Mouse (Mus musculus) lung, postnatal 36 days (tissue): ENCODE results near the gene Frk.
A peak's percentile ranks its signal among the peaks of the same experiment; 100 is the strongest.
"Not testable (repeated sequence)": the region's sequence is repeated elsewhere in the genome, so short reads cannot be mapped to it uniquely, and the experiment has no call there.

ENCODE experiments used
- DNase-seq: peaks from one replicate; pipeline ENCODE4 v3.0.0; 2022; ENCODE audit warnings: mixed read lengths

Gene Frk

GRCm38 (mm10) chr10:34483297-34484013, at the start of gene Frk:
Gene Frk (plus strand): TSS chr10:34483399.
- peak; percentile 43 for DNase-seq

DNA sequence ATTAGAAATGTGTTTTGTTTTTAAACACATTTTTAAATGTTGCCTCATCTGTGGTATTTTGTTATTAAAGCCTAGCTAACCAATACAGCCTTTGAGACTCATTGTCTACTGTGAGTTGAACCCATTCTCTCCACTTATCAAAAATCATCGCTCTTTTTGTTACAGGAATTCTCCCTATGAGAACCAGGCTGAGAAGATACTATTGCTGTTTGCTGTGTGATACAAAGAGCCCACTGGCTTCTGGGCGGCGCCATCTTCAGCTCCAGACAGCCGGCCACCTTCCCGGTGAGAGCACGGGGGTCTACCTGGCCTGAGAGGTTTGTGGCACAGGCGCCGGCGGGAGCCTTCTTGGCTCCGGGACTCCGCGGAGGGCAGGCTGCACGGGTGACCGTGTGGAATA, 49.0 kb upstream of the Frk start:
- DNase-seq: not testable (repeated sequence)

DNA sequence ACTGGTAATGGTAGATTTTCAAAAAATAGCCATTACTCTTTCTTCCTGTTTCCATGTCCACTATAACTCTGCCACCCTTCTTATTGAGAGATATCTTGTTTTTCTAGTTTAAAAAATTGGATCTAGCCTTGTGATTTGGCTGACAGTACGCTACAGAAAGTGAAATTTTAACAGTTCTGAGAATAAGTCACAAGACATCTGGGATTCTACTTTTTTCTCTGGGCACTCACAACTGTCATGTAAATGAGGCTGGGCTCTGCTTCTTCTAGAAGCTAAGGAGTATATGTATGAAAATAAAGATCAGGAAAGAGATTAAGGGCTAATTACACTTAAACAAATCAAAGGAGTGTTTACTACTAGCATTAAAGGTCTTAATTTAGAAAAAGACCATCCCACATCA, 33.7 kb upstream of the Frk start:
- no peak for DNase-seq

- peak; percentile 11 for DNase-seq
Measured at GRCm38 (mm10) chr10:34461451-34461850, 21.7 kb upstream of the Frk start.

- no peak for DNase-seq
Measured at GRCm38 (mm10) chr10:34464321-34464720, 18.9 kb upstream of the Frk start.

DNA sequence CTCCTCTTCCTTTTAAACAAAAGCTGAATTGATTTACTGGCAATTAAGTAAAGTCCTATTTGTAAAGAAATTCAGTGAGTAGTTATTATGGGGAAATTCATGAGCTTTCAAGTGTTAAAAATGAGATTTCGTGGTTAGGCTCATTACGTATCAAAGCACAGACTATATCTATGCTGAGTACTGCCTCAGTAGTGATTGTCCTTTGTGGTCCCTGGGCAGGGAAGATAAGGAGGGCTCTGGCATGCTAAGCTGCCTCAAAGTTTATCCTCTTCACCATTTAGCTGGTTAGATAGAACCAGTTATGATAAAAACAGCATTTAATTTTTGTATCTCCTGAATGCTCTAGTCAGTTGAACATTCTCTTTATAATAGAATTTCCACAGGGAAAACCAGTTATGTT, 14.2 kb upstream of the Frk start:
- no peak for DNase-seq

DNA sequence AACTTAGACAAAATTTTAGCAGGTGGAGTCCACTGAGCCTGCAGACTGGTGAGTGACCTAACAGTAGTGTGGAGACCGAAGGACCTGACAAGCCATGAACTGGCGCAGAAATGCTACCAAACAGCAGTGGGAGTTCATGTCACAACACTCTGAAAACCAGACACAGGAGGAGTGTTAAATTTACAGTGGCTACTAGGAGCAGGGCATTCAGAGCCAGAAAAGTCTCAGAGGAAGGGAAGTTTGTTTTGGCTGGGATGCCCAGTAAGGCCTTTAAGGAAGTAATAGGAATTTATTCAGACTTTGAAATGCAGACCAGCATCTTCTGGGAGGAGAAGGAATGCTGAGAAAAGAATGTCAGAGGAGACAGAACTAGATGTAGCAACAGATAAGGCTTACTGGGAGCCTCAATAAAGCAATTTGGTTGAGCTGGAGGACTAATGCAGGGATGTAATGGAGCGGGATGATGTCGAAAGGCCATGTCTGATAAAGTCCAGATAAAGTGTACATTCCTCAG, 3.2 kb upstream of the Frk start:
- peak; percentile 5 for DNase-seq

DNA sequence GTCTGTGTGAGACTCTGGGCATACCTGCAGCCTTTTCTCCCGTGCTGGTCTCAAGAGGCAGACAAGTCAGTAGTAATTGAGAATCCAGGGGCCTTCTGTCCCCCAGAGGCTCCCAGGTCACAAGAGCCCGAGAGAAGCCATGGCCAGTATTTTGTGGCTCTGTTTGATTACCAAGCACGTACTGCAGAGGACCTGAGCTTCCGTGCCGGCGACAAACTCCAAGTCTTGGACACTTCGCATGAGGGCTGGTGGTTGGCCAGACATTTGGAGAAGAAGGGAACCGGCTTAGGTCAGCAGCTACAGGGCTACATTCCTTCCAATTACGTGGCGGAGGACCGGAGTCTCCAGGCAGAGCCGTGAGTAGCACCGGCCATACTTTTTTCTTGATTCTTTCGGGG, 814 bp downstream of the Frk start:
- peak; percentile 33 for DNase-seq

DNA sequence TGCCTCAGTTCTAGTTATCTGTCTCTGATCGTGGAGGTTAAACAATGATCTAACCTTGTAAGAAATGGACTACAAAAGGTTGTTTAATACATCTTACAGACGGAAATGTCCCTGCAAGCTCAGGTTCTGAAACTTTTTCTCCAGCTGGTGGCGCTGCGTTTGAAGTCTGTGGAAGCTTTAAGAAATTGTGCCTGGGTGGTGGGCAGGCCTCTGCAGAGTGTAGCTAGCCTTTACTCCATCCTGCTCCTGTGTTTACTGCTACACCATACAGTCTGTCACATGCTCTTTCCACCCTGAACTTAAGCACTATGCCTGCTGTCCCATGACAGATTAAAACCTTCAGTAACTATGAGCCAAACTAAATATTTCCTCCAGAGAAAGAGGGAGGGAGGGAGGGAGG, 1.9 kb downstream of the Frk start:
- DNase-seq: peak; percentile 75

DNA sequence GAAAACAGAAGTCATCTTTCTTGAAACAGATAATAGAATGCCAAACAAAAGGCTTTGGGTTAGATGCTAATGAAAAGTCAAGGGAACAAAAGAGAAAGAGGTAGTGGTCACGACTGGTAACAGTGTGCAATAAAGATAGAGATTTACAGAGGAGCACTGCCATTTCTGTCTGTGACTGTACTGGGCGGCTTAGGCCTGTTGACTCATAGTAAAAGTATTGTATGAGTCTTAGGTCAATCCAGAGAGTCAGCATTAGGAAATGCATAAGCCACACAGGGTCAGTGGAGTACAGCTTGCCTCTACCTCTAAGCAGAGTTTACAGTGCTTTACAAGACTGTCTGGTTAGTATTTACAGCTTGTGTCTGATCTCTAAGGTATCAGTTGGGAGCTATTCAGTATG, 24.6 kb downstream of the Frk start:
- DNase-seq: no peak

- DNase-seq: peak; percentile 26
Measured at GRCm38 (mm10) chr10:34508593-34508992, 25.4 kb downstream of the Frk start.

DNA sequence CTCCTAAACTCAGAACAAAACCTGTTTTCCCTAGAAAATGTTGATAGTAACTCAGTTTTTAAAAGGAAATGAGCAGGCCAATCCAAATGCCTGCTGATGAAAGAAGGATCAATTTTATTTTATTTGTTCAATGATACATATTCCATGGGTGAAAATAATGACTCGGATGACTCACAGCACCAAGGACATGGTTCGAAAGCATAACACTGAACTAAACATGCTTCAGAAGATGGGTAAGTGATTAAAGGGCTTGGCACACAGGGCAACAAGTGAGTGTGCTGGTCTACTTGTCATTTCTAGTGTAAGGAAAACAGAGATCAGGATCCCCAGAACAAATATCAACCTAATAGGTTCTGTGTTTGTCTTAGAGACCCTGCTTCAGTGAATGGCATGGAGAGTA, 26.1 kb downstream of the Frk start:
- no peak for DNase-seq

- DNase-seq: no peak
Measured at GRCm38 (mm10) chr10:34511192-34511591, 28.0 kb downstream of the Frk start.

GRCm38 (mm10) chr10:34512551-34512950, 29.4 kb downstream of the Frk start:
- DNase-seq: peak; percentile 4

GRCm38 (mm10) chr10:34525598-34525997, 42.4 kb downstream of the Frk start:
- DNase-seq: no peak

DNA sequence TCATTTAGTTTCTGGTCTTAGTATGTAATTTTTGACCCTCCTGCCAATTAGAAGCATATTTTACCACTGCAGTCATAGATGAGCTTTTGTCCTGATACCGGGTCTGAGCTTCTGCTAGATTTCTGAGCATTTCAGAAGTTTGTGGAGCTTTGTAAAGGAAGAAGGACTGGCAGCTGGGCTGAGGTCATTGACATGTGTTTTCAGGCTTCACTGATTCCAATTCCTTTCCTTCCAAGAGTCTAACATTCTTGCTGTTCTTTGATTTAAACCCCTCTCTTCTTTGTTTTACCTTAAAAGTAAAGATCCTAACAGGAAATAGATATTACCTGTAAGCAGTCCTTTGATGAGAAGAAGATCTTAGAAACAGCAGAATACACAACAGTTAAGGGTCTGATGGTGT, 48.6 kb downstream of the Frk start:
- no peak for DNase-seq

GRCm38 (mm10) chr10:34532507-34532906, 49.3 kb downstream of the Frk start:
- peak; percentile 20 for DNase-seq

GRCm38 (mm10) chr10:34540687-34541086, 57.5 kb downstream of the Frk start:
- DNase-seq: no peak

GRCm38 (mm10) chr10:34541717-34542490, 58.7 kb downstream of the Frk start:
- DNase-seq: no peak

GRCm38 (mm10) chr10:34550612-34551011, 67.4 kb downstream of the Frk start:
- DNase-seq: no peak

DNA sequence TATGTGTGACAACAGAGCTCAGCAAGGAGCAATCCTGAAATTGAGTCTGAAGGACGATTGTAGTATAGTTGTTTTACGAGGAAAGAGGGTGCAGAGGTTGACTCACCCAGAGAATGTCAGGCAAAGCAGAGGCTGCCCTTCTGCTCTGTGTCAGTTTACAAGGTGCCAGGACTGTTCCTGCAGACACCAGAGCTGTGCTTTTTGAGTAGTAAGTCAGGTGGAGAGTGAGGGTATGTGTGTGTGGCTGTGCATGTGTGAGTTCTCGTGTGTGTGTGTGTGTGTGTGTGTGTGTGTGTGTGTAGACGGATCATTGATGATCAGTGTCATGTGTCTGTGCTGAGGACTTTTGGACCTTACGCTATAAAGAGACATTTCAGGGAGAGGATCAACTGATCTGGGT, 68.4 kb downstream of the Frk start:
- no peak for DNase-seq

DNA sequence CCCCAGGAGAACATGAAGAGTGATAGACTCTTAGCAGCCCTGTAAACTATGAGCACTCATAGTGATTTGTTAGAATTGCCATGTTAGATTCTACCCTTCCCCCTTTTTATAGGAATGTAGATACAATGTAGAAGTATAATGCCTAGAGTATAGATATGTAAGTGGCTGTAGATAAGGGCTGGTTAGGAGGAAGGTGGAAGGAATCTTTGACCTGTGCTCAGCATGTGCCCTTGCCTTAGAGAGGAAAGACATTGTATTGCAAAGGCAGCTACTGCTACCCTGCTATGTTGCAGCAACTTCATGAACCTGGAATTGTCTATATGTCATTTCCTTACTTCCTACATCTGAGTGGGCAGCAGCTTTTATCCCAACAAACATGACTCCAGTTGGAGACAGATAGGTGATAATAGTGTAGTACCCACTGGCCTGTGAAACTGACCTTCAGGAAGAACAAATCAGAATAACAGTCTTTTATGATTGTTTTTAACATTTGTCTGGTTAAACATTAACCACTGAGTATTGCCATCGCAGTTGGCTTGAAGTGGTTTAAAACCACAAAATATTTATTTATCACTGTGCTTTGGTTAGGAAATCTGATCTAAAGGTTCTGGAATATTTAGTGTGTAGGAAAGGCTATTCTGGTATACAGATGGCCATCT, 80.4 kb downstream of the Frk start:
- no peak for DNase-seq

GRCm38 (mm10) chr10:34615474-34615873, 132.3 kb downstream of the Frk start:
- no peak for DNase-seq

DNA sequence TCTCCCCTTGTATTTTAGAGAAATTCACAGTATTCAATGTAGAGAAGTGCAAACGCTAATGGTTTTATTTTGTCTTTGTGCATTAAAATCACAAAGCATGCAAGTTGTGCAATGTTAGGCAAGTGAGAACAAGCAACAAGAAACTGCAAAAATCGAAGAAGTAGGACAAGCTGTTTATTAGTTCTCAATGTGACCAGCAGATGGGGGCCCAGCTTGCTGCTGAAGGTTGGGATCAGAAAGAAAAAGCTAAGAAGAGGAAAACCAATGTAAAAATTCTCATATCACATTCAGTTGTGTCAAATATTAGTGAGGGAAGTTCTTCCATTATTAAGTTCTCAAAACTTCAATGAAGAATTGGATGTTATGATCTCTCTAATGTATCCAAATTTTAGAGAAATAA, 134.0 kb downstream of the Frk start:
- no peak for DNase-seq
